Mouse (Mus musculus) forebrain, embryonic 16.5 days (tissue): ENCODE results near the gene Gm43302. TPM values are rescaled to one million over a fixed set of nuclear protein-coding genes. Genes with fewer than 3 reads are reported as not detected.
"Not testable (repeated sequence)": the region's sequence is repeated elsewhere in the genome, so short reads cannot be mapped to it uniquely, and the experiment has no call there.

Experiments used
- ATAC-seq: fragments of 200-750 bp; cut with Nextera tagmentation; 2 replicates; pipeline ENCODE4 v1.8.0; 2017; ENCODE audit warnings: mild to moderate bottlenecking, moderate library complexity
- H3K27ac ChIP-seq: fragments of 300-500 bp; sonication (generic); 2 replicates; pipeline ENCODE4 v1.5.1; 2014; ENCODE audit warnings: low read length, control low read depth
- H3K27me3 ChIP-seq: fragments of 300-500 bp; sonication (generic); replicated peaks from 2 replicates; pipeline ENCODE4 v1.6.1; 2014; ENCODE audit warnings: low read length; ENCODE audit not compliant: control insufficient read depth, insufficient read depth
- H3K36me3 ChIP-seq: fragments of 300-500 bp; sonication (generic); 2 replicates; pipeline ENCODE4 v1.6.1; 2014; ENCODE audit not compliant: control insufficient read depth, insufficient read depth
- H3K4me1 ChIP-seq: fragments of 300-500 bp; sonication (generic); replicated peaks from 2 replicates; pipeline ENCODE4 v1.6.1; 2014; ENCODE audit warnings: low read length; ENCODE audit not compliant: control insufficient read depth, insufficient read depth
- H3K4me2 ChIP-seq: fragments of 300-500 bp; sonication (generic); 2 replicates; pipeline ENCODE4 v1.6.1; 2014; ENCODE audit warnings: mild to moderate bottlenecking, low read length, control low read depth
- H3K4me3 ChIP-seq: fragments of 300-500 bp; sonication (generic); replicated peaks from 2 replicates; pipeline ENCODE4 v1.5.1; 2014; ENCODE audit warnings: mild to moderate bottlenecking, low read length, control low read depth
- H3K9ac ChIP-seq: fragments of 300-500 bp; sonication (generic); replicated peaks from 2 replicates; pipeline ENCODE4 v1.6.1; 2014; ENCODE audit warnings: low read depth, low read length, control low read depth
- H3K9me3 ChIP-seq: fragments of 300-500 bp; sonication (generic); 2 replicates; pipeline ENCODE4 v1.6.1; 2016; ENCODE audit warnings: low read length; ENCODE audit not compliant: control insufficient read depth
- WGBS: fragments of 180-500 bp; shearing (Covaris S2); extraction: QIAGEN DNeasy Blood & Tissue Kit; methylation state at CpG from one replicate; pipeline ENCODE4 v1.1.7; 2014; 5-methylcytosine and 5-hydroxymethylcytosine counted together
- polyA plus RNA-seq: library from polyadenylated mRNA; unstranded; fragments of >200 nt; fragmentation: Nextera tagmentation; extraction: Ambion mirVana; gene quantifications from 2 replicates; pipeline ENCODE4 v1.2.1, GENCODE M21; 2015

Gm43302 gene
- 0.11 and 0.28 TPM in 2 replicates for polyA plus RNA-seq

DNA sequence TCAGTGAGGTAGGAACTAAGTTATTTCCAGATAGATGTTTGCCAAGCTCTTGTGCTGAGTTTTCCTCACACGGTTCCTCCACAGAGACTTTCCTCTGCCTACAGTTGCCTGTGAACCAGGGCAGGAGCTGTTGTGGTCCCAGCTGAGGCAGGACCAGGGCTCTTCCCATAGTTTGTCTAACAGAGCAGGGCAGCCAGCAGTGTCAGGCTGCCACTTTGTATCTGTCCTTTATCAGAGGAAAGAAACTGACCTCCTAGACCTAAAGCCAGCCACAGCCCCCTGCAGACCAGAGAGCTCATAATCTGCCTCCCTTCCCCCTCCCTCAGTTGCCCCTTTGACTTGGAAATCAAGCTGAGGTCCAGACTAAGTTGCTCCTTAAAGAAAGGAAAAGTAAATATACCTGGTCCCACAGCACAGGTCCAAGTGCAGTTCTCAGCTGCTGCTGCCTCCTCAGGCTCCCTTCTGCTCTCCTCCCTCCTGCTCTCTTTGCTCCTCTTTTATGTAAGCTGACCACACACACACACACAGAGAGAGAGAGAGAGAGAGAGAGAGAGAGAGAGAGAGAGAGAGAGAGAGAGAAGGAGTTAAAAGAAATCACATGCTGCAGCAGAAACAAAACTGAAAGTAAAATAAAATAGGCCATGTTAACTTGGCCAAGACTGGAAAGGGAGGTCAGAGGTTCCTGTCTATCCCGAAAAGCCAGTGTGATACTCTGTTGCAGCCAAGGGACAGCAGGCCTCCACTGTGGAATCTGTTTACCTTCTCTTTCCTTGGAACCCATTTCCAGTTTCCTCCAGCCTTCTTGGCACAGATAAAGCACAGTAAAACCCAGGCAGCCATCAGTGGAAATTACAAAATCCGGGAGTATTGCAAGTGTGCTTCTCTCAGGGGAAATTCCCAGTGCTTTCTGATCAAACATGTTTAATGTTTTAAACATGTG, at the start of gene Gm43302, which contains the start of gene Gbp6:
Gene Gm43302 (minus strand): TSS at position 470 of the 940 bp plus-strand sequence.
Gene Gbp6 (minus strand): TSS at position 473 of the 940 bp plus-strand sequence.
- 56% methylated on average over 3 of the region's 3 CpGs for WGBS
- not testable (repeated sequence) for H3K4me1 ChIP-seq, H3K36me3 ChIP-seq, H3K4me3 ChIP-seq, H3K4me2 ChIP-seq, H3K9ac ChIP-seq, ATAC-seq, H3K27me3 ChIP-seq, H3K27ac ChIP-seq, H3K9me3 ChIP-seq

DNA sequence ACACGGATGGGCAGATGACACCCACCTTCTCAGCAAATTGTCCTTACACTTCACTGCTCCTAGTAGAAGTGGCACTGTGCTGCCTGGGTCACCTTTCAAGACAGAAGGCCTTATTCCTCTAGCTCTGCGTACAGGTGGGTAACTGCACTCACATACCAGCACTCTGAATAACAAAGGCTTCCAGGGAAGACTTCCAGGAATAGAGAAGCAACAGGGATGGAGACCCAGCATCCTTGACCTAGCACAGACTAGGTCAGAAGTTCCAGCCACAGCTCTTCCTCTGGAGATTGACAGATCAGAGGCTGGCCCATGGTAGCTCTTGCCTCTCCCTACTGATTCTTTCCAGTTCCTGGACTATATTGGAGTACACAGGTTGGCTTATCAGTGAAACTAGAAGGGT, 47.8 kb upstream of the Gm43302 start:
- Histone ChIP-seq H3K4me3 (no peak overlapping the region), H3K9me3 (no peaks in the 10 kb centered on the region), H3K36me3 (no peaks in the 10 kb centered on the region), H3K9ac (no peak overlapping the region), H3K4me1 (no peaks in the 10 kb centered on the region), H3K4me2 (no peak overlapping the region), H3K27ac (no peak overlapping the region), H3K27me3 (no peaks in the 10 kb centered on the region)
- no peak for ATAC-seq
- WGBS = 73% methylated on average over 2 of the region's 2 CpGs

GRCm38 (mm10) chr5:105322543-105322942, 29.0 kb upstream of the Gm43302 start:
- WGBS = 73% methylated on average over 2 of the region's 2 CpGs
- no peaks in the 10 kb centered on the region for H3K9me3 ChIP-seq
- H3K9ac ChIP-seq = no peak overlapping the region
- H3K4me1 ChIP-seq = no peaks in the 10 kb centered on the region
- no peaks in the 10 kb centered on the region for H3K36me3 ChIP-seq
- H3K4me3 ChIP-seq = no peak overlapping the region
- H3K27ac ChIP-seq = no peak overlapping the region
- no peaks in the 10 kb centered on the region for H3K27me3 ChIP-seq
- H3K4me2 ChIP-seq = no peak overlapping the region
- no peak for ATAC-seq

- H3K4me3 ChIP-seq = no peak overlapping the region
Measured at GRCm38 (mm10) chr5:105310941-105311340, 17.4 kb upstream of the Gm43302 start.

GRCm38 (mm10) chr5:105309148-105309547, 15.7 kb upstream of the Gm43302 start:
- not testable (repeated sequence) for H3K36me3 ChIP-seq, H3K4me3 ChIP-seq, H3K4me1 ChIP-seq, H3K27ac ChIP-seq, H3K27me3 ChIP-seq, H3K4me2 ChIP-seq, H3K9me3 ChIP-seq, ATAC-seq, H3K9ac ChIP-seq
- WGBS = 67% methylated on average over 1 of the region's 1 CpGs

More at GRCm38 (mm10) chr5:105310941-105311340, 17.4 kb upstream of the Gm43302 start:
- H3K27ac ChIP-seq = no peak overlapping the region
- H3K36me3 ChIP-seq = no peaks in the 10 kb centered on the region
- 82% methylated on average over 2 of the region's 2 CpGs for WGBS
- H3K9ac ChIP-seq = no peak overlapping the region
- no peak overlapping the region for H3K4me2 ChIP-seq
- no peaks in the 10 kb centered on the region for H3K27me3 ChIP-seq
- H3K9me3 ChIP-seq = no peaks in the 10 kb centered on the region
- no peak for ATAC-seq
- no peaks in the 10 kb centered on the region for H3K4me1 ChIP-seq

DNA sequence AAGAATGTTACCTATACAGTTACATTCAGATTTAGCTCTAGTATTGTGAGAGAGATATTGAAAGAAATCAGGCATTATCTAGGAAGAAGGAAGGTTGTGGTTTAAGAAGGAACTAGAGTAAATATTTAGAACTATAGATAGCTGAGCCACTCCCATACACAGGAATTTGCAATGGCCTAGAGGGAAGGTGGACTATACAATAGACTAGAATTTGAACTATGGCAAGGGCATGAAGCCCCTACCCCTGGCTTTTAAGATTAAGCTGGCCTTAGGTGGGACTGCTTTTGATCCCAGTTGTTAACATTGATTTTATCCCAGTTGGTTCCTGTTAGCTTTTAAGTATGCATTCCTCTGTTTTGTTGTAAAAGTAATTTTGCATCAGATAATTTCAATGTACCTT, 13.5 kb upstream of the Gm43302 start:
- not testable (repeated sequence) for H3K4me3 ChIP-seq, H3K9ac ChIP-seq, H3K4me2 ChIP-seq, H3K9me3 ChIP-seq, H3K27ac ChIP-seq, H3K4me1 ChIP-seq, ATAC-seq, H3K36me3 ChIP-seq, H3K27me3 ChIP-seq

DNA sequence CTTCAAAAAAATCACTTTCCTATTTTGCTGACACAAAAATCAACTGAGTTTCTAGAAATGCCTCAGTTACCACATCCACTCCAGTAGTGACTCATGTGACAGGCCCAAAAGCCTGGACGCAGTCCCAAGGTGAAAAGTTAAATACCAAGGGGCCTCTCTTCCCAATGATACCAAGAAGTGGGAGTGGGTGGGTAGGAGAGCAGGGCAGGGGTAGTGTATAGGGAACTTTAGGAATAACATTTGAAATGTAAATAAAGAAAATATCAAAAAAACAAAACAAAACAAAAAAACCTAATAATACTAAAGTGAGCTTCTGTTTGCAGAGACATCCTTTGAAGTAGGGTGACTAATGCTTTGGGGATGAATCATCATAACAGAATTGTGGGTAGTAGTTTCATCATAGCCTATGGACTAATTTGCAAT, 12.7 kb upstream of the Gm43302 start:
- H3K9ac ChIP-seq = no peak overlapping the region
- H3K4me3 ChIP-seq = no peak overlapping the region
- no peaks in the 10 kb centered on the region for H3K9me3 ChIP-seq
- H3K36me3 ChIP-seq = no peaks in the 10 kb centered on the region
- H3K4me1 ChIP-seq = no peaks in the 10 kb centered on the region
- H3K27me3 ChIP-seq = no peaks in the 10 kb centered on the region
- no peak overlapping the region for H3K27ac ChIP-seq
- WGBS = 91% methylated on average over 1 of the region's 1 CpGs
- H3K4me2 ChIP-seq = no peak overlapping the region
- no peak for ATAC-seq

GRCm38 (mm10) chr5:105305671-105306070, 12.2 kb upstream of the Gm43302 start:
- H3K9me3 ChIP-seq, ATAC-seq, H3K4me3 ChIP-seq, H3K27ac ChIP-seq, H3K4me1 ChIP-seq, H3K4me2 ChIP-seq, H3K9ac ChIP-seq, H3K27me3 ChIP-seq, H3K36me3 ChIP-seq: not testable (repeated sequence)
- WGBS = 90% methylated on average over 4 of the region's 4 CpGs

GRCm38 (mm10) chr5:105301963-105302362, 8.5 kb upstream of the Gm43302 start:
- no peak overlapping the region for H3K9ac ChIP-seq
- H3K36me3 ChIP-seq = no peaks in the 10 kb centered on the region
- no peak overlapping the region for H3K4me2 ChIP-seq
- no peak overlapping the region for H3K27ac ChIP-seq
- WGBS = 52% methylated on average over 4 of the region's 4 CpGs
- no peak overlapping the region for H3K4me3 ChIP-seq
- H3K27me3 ChIP-seq = no peaks in the 10 kb centered on the region
- H3K4me1 ChIP-seq = no peaks in the 10 kb centered on the region
- H3K9me3 ChIP-seq = no peaks in the 10 kb centered on the region
- ATAC-seq = no peak
